Mouse (Mus musculus): ENCODE results near the gene Yrdc. TPM values are rescaled to one million over a fixed set of nuclear protein-coding genes. Genes with fewer than 3 reads are reported as not detected.
A peak's percentile ranks its signal among the peaks of the same experiment; 100 is the strongest.

The Yrdc gene
- polyA plus RNA-seq, 1 experiment from 2014 or later: 41.1 TPM

- Histone ChIP-seq H3K9ac (no peak overlapping the region), H3K36me3 (no peaks in the 10 kb centered on the region), H3K4me1 (replicated peaks) (peaks cover 42% of the 10 kb centered on the region), H3K4me3 (no peak overlapping the region), H3K27ac (no peak overlapping the region), H3K9me3 (no peaks in the 10 kb centered on the region), H3K4me2 (no peak overlapping the region), H3K27me3 (peaks cover 37% of the 10 kb centered on the region)
- ATAC-seq (ENCODE audit: low FRiP score): no peak
- WGBS: 18% methylated on average over 10 of the region's 10 CpGs
Measured at GRCm38 (mm10) chr4:124898428-124898827, 47.9 kb downstream of the Yrdc start.

GRCm38 (mm10) chr4:124899906-124900305, 49.4 kb downstream of the Yrdc start:
- H3K9me3 ChIP-seq: no peaks in the 10 kb centered on the region
- H3K27ac ChIP-seq: no peak overlapping the region
- peaks cover 22% of the 10 kb centered on the region for H3K27me3 ChIP-seq
- H3K4me3 ChIP-seq: no peak overlapping the region
- no peaks in the 10 kb centered on the region for H3K36me3 ChIP-seq
- no peak overlapping the region for H3K4me2 ChIP-seq
- WGBS: 66% methylated on average over 5 of the region's 5 CpGs
- H3K4me1 ChIP-seq (replicated peaks): peaks cover 27% of the 10 kb centered on the region
- ATAC-seq (ENCODE audit: low FRiP score): no peak
- peak overlapping the region; percentile 29 for H3K9ac ChIP-seq

Other genes with a start within 250 kb of the Yrdc start
- gene 3100002H09Rik, start 239.9 kb upstream of the Yrdc start, polyA plus RNA-seq (2015; fragmentation: Nextera tagmentation; extraction: Ambion mirVana): 1.00 TPM in 1 of 2 replicates, not detected in the other
- gene Pou3f1, start 193.9 kb upstream of the Yrdc start, polyA plus RNA-seq (2015; fragmentation: Nextera tagmentation; extraction: Ambion mirVana): 9.5 and 11.4 TPM in 2 replicates
- 45.1 and 47.9 TPM in 2 replicates for gene Utp11, start 157.1 kb upstream of the Yrdc start, polyA plus RNA-seq (2015; fragmentation: Nextera tagmentation; extraction: Ambion mirVana)
- 2.7 and 2.9 TPM in 2 replicates for gene Fhl3, start 150.0 kb upstream of the Yrdc start, polyA plus RNA-seq (2015; fragmentation: Nextera tagmentation; extraction: Ambion mirVana)
- gene Sf3a3, start 135.9 kb upstream of the Yrdc start, polyA plus RNA-seq (2015; fragmentation: Nextera tagmentation; extraction: Ambion mirVana): 112 and 119 TPM in 2 replicates
- 22.1 and 24.5 TPM in 2 replicates for gene Inpp5b, start 108.8 kb upstream of the Yrdc start, polyA plus RNA-seq (2015; fragmentation: Nextera tagmentation; extraction: Ambion mirVana)
- 13.5 and 14.8 TPM in 2 replicates for gene Mtf1, start 48.6 kb upstream of the Yrdc start, polyA plus RNA-seq (2015; fragmentation: Nextera tagmentation; extraction: Ambion mirVana)
- 77.8 and 84.4 TPM in 2 replicates for gene 1110065P20Rik, start 517 bp downstream of the Yrdc start, polyA plus RNA-seq (2015; fragmentation: Nextera tagmentation; extraction: Ambion mirVana)
- 8.1 and 8.8 TPM in 2 replicates for gene Maneal, start 11.5 kb downstream of the Yrdc start, polyA plus RNA-seq (2015; fragmentation: Nextera tagmentation; extraction: Ambion mirVana)
- gene Epha10, start 30.2 kb downstream of the Yrdc start, polyA plus RNA-seq (2015; fragmentation: Nextera tagmentation; extraction: Ambion mirVana): 5.4 and 6.2 TPM in 2 replicates
- gene 9930104L06Rik, start 86.4 kb downstream of the Yrdc start, polyA plus RNA-seq (2015; fragmentation: Nextera tagmentation; extraction: Ambion mirVana): 13.1 and 15.9 TPM in 2 replicates
- 37.2 and 44.6 TPM in 2 replicates for gene Cdca8, start 88.6 kb downstream of the Yrdc start, polyA plus RNA-seq (2015; fragmentation: Nextera tagmentation; extraction: Ambion mirVana)
- 2.5 and 4.1 TPM in 2 replicates for gene Rspo1, start 135.8 kb downstream of the Yrdc start, polyA plus RNA-seq (2015; fragmentation: Nextera tagmentation; extraction: Ambion mirVana)
- 90.6 and 95.9 TPM in 2 replicates for gene Gnl2, start 165.9 kb downstream of the Yrdc start, polyA plus RNA-seq (2015; fragmentation: Nextera tagmentation; extraction: Ambion mirVana)
- 0.79 and 1.8 TPM in 2 replicates for gene Dnali1, start 215.0 kb downstream of the Yrdc start, polyA plus RNA-seq (2015; fragmentation: Nextera tagmentation; extraction: Ambion mirVana)
- 23.7 and 24.3 TPM in 2 replicates for gene Snip1, start 216.0 kb downstream of the Yrdc start, polyA plus RNA-seq (2015; fragmentation: Nextera tagmentation; extraction: Ambion mirVana)
- gene Meaf6, start 234.5 kb downstream of the Yrdc start, polyA plus RNA-seq (2015; fragmentation: Nextera tagmentation; extraction: Ambion mirVana): 162 and 174 TPM in 2 replicates